18 mouse cellular contexts compared by ENCODE assay signal in genomic region chr5:41907749-41908148, GRCm38 (mm10).
DNase-seq lines count a peak whose midpoint lies in the region; ATAC-seq and TF ChIP-seq lines count a peak whose summit lies in the region.
"Had no signal": no experiment of that assay in that cellular context is flagged by ENCODE, and none has a peak within 500 bp of the region (broad histone marks: within the 10 kb centered on the region; RNA-seq: fewer than 3 reads in every experiment).

No protein-coding gene starts in this region.

- no peaks in the 10 kb centered on the region for H3K36me3 ChIP-seq in liver, adult 2 months (ENCODE audit: control insufficient read depth, insufficient read depth, low read length)
- H3K36me3 ChIP-seq in liver, embryonic 11.5 days (ENCODE audit: control insufficient read depth, insufficient read depth, low read length): no peaks in the 10 kb centered on the region
- H3K36me3 ChIP-seq: embryonic facial prominence, embryonic 13.5 days; forebrain, embryonic 12.5 days; heart, embryonic 15.5 days; hindbrain, embryonic 13.5 days had no signal

- H3K4me2 ChIP-seq in liver, embryonic 11.5 days: no peak overlapping the region
- H3K4me2 ChIP-seq: embryonic facial prominence, embryonic 13.5 days; forebrain, embryonic 12.5 days; heart, embryonic 11.5 days; heart, embryonic 15.5 days; hindbrain, embryonic 13.5 days had no signal

- no peak for TF ChIP-seq POLR2A in liver, adult 2 months (IDR thresholded peaks at IDR 0.05; ENCODE audit: extremely low read depth, insufficient read depth, low read length)

- H3K4me1 ChIP-seq in liver, adult 2 months (ENCODE audit: control insufficient read depth, insufficient read depth, low read length): no peaks in the 10 kb centered on the region
- no peaks in the 10 kb centered on the region for H3K4me1 ChIP-seq in liver, embryonic 11.5 days (replicated peaks; ENCODE audit: control insufficient read depth, insufficient read depth, low read length)
- H3K4me1 ChIP-seq: embryonic facial prominence, embryonic 13.5 days; forebrain, embryonic 12.5 days; heart, embryonic 15.5 days; hindbrain, embryonic 13.5 days had no signal

- H3K27ac ChIP-seq in liver, adult 2 months (replicated peaks; ENCODE audit: insufficient read depth, low read depth, low read length): no peak overlapping the region
- H3K27ac ChIP-seq in liver, embryonic 11.5 days (ENCODE audit: low read depth, low read length): no peak overlapping the region
- H3K27ac ChIP-seq: embryonic facial prominence, embryonic 13.5 days; forebrain, embryonic 12.5 days; heart, adult 2 months; heart, embryonic 15.5 days; hindbrain, embryonic 13.5 days; hindbrain, postnatal 0 days had no signal

- no peak for TF ChIP-seq CTCF in liver, adult 2 months (IDR thresholded peaks at IDR 0.05; ENCODE audit: low read depth, low read length)

- DNase-seq in cerebellum, adult 11-12 months: peak; percentile 25
- no peak for DNase-seq in cerebellum, postnatal 4 days (ENCODE audit: low spot score in 2 of 2)
- DNase-seq in liver, adult 2 months (ENCODE audit: extremely low read depth, low read depth, low spot score): peak; percentile 13
- no peak for DNase-seq in liver, embryonic 11.5 days (ENCODE audit: low spot score)
- DNase-seq in brain, adult 2 months (ENCODE audit: low read depth, low spot score): peak; percentile 81
- DNase-seq in cerebellum, adult 9-11 months: peak; percentile 41
- DNase-seq: adrenal gland, postnatal 14 days; forebrain, postnatal 0 days; gastrocnemius, postnatal 14 days; heart, adult 2 months; heart, postnatal 14 days; kidney, adult 11 months had no signal

- H3K4me3 ChIP-seq in liver, adult 2 months (ENCODE audit: insufficient read depth, low read depth, low read length): no peak overlapping the region
- no peak overlapping the region for H3K4me3 ChIP-seq in liver, embryonic 11.5 days (ENCODE audit: low read depth, low read length)
- H3K4me3 ChIP-seq: embryonic facial prominence, embryonic 13.5 days; forebrain, embryonic 12.5 days; heart, adult 2 months; heart, embryonic 15.5 days; hindbrain, embryonic 13.5 days had no signal

- H3K9ac ChIP-seq in liver, adult 2 months (ENCODE audit: low read depth, low read length): no peak overlapping the region
- H3K9ac ChIP-seq in liver, embryonic 11.5 days (ENCODE audit: low read depth, low read length): no peak overlapping the region
- H3K9ac ChIP-seq: embryonic facial prominence, embryonic 13.5 days; forebrain, embryonic 12.5 days; forebrain, postnatal 0 days; heart, embryonic 15.5 days; hindbrain, embryonic 13.5 days had no signal

- H3K9me3 ChIP-seq in liver, embryonic 11.5 days (ENCODE audit: control insufficient read depth, low read length): no peaks in the 10 kb centered on the region
- H3K9me3 ChIP-seq: embryonic facial prominence, embryonic 13.5 days; forebrain, embryonic 12.5 days; heart, embryonic 15.5 days; hindbrain, embryonic 13.5 days had no signal

- no peaks in the 10 kb centered on the region for H3K27me3 ChIP-seq in liver, adult 2 months (ENCODE audit: control insufficient read depth, insufficient read depth, low read length)
- H3K27me3 ChIP-seq in liver, embryonic 11.5 days (replicated peaks; ENCODE audit: control insufficient read depth, insufficient read depth, low read length): no peaks in the 10 kb centered on the region
- H3K27me3 ChIP-seq: embryonic facial prominence, embryonic 13.5 days; forebrain, embryonic 12.5 days; heart, embryonic 15.5 days; hindbrain, embryonic 13.5 days had no signal

- ATAC-seq in liver, embryonic 11.5 days (replicated peaks; ENCODE audit: low FRiP score): no peak
- ATAC-seq: forebrain, postnatal 0 days; hindbrain, postnatal 0 days had no signal

- no peaks in the 10 kb centered on the region for H3K79me2 ChIP-seq in liver, adult 2 months (ENCODE audit: control insufficient read depth, insufficient read depth, low read length)

- WGBS in liver, adult 2 months: 34% methylated on average over 1 of the region's 1 CpGs
- WGBS in liver, embryonic 11.5 days: 71% methylated on average over 1 of the region's 1 CpGs

Comparison
In these comparisons a context has a peak if more than half of its experiments do, and no peak if none do; other contexts are left out.
1. DNase-seq: peak in cerebellum, adult 11-12 months (single experiment), liver, adult 2 months (single experiment), brain, adult 2 months (single experiment) and cerebellum, adult 9-11 months (single experiment); none in cerebellum, postnatal 4 days (0 of 2) and liver, embryonic 11.5 days (single experiment).